Mouse (Mus musculus): ENCODE results near the gene Rad51b.

Rad51b gene

DNA sequence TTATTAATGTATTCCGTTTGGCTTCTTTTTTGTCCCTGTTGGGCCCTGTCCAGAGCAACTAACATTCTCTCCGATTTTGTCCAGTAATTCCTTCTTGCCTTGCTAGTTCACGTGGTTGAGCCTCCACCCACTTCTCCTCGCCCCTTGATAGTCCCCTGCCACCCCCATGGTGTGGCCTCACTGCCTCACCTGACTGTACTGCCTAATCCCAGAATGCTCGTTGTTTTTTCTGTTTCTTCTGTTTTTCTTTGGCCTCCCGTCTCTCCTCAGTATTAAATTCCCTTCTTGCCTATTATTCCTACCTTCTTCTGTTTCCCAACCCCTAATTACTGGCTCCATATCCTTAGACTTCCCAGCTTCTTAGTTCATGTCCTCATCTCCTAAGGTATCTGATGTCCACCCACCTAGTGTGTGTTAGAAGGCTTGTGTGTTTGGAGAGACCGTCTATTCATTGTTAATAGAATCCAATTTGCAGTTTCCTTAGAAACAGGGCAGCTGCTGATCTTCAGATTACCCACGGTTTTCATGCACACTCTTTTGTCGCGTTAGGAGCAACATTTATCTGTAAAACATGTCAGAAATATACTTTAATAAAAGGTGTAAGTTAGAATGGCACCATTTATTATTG, 233.3 kb downstream of the Rad51b start:
- DNase-seq (ENCODE audit: inconsistent ontology term): no peak

DNA sequence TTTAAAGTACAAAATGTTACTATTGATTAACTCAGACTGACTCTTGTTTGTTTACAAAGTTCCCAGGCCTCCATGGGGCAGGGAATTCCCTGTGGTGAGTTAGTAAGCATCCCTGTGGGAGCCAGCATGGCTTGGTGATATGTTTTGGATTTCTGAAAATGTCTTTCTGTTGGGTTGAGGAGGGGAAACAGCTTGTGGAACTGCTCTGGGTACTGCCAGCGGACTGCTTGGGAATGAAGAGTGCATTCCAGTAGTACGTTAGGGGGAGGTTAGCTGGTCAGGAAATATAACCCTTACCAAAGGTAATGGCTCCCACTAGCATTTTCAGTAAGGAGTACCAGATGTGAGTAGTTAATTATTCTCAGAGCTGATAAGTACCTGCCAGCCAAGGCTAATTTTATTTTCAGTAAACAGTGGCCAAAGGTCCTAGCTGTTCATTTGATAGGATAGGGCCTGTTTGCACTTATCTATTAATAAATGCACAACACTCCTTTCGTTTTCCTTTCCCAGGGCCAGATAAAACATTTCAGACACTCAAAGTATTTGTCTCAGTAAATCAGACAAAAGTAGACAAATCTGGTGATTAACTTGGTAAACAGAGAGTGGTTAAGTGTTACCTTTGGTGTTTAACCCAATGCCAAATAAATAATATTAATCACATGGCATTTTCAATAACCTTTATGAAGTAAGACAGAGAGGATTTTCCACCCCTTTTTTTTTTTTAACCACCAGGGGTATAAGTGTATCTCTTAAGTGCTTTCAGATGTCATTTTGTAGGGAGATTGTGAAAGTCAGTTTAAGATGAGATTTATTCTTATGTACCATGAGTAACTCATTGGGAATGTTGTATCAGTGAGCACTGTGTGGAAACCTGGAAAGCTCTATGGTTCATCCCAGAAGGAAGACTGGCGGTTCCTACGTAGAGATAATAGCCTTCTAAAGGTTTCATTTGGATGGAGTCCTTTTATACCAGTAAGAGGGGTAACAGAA, 235.0 kb downstream of the Rad51b start:
- DNase-seq (ENCODE audit: inconsistent ontology term): no peak

DNA sequence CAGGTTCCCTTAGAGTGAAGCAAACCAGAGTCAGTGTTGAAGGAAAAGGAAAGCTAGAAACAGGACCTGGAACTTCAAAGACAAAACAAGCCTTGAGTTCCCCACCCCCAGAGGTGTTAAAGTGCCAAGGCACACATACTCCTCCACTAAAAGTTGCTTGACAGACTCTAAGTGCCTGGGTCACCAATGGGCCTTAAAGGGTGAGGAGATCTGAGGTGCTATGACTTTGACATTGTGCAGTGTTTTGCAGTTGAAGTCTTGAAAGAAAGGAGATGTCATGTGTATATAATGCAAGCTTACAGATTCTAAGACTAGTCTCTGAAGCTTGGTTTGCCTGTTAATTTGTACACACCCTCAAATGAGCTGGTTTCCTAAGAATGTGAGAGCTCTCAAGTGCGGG, 237.7 kb downstream of the Rad51b start:
- no peak for DNase-seq (ENCODE audit: inconsistent ontology term)

DNA sequence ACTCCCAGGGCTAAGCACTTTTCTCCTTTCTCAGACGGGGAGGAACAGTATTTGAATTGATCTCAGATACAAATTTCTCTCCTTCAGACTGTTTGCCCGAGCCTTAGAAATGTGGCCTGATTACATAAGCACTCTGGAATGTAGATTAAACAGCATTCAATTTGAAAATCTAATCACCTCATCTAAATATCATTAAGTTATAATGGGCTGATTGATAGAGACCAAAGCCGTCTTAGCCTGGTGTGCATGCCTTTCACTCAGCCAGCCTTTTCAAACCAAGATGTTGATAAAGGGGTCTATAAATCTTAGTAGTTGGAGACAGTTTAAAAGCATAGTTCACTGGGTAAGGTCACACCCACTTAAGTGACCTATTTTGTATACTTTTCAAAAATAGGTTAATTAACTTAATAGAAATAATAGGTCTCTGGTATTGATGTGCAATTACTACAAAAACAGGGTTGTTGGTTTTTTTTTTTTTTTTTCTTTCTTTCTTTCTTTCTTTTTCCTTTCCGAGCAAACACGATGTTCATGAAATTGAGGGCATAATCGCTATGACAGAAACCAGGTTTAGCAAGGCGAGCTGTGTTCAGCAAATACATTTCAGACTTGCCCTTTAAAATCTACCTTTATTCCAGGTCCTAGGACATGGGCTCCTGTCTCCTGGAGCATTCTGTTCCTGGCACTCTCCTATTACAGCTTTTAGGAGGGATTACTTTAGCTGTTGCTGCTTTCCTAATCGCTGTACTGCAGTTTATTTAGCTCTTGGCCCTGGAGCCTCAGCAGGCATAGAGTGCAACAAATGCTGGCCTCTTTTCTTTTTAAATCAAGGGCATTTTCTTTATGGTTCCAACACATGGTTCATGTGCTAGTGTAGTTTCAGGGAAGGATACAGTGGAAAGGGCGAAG, 238.7 kb downstream of the Rad51b start:
- DNase-seq (ENCODE audit: inconsistent ontology term): peak; percentile 72

DNA sequence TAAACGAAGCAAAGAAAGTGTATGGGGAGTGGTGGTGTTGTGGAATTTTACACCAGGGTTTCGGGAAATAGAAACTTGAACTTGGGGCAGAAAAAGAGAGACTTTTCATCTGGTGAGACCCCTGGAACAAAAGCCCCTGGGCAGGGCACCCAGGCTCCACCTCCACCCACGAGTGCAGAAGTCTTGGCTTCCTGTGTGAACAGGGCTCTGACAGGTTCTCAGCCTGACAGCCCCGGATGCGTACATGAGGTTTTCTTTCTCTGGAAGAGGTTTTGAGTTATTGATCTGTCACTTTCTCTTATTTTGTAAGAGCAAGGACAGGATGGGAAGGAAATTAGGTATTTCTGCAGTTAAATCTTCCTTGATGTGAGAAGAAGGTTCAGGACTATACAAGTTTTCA, 243.1 kb downstream of the Rad51b start:
- no peak for DNase-seq (ENCODE audit: inconsistent ontology term)

DNA sequence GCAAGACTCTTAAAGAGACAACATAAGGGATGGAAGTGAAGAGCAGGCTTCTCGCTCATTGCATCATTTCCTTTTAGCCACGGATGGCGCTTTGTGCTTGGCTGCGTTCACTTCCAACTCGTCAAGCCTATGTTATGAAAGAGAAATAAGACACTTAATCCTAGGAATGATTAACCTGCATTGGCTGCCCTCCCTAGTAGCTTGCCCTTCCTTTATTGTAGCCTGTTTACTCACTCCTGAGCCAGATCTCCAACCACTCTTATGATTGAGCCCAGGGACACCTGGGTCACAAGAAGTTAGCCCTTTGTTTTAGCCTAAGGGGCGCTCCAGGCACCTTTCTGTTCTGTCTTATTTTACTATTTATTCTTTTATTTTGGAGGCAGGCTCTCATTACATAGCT, 244.5 kb downstream of the Rad51b start:
- no peak for DNase-seq (ENCODE audit: inconsistent ontology term)

DNA sequence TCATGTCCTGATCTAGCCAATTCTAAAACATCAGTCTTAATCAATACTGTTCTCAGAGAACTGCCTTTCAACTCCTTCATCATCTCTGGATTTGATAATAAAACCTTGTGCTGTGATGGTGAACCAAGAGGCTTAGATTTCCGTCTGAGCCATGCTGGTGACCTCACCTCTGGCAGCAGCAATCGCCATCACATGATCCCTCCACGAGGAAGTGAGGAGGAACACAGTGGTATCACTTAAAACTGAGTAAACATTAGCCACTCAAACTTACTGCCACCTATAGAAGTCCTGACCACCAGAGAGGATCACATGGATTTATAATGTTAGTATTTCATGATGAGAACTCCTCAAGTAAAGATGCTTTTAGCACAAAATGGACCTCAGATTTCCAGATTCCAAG, 248.0 kb downstream of the Rad51b start:
- DNase-seq (ENCODE audit: inconsistent ontology term): no peak

DNA sequence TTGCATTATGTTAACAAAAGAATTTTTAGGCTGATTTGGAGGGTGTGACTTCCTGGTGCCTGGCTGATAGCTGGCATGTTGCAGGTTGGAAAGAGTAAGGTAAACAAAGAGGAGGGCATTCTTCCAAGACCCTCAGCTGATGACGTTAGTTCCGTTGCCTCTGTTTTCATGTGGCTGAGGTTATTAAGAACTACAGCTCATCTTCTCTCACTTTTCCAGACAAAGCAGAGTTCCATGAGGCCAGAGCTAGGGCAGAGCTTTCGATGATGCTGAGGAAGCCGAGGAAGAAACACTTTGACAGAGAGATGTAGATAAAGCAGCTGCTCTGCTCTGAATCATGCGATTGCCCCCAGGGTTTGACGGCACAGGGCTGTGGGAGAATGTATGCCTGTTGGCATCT, 250.5 kb downstream of the Rad51b start:
- DNase-seq (ENCODE audit: inconsistent ontology term): no peak

DNA sequence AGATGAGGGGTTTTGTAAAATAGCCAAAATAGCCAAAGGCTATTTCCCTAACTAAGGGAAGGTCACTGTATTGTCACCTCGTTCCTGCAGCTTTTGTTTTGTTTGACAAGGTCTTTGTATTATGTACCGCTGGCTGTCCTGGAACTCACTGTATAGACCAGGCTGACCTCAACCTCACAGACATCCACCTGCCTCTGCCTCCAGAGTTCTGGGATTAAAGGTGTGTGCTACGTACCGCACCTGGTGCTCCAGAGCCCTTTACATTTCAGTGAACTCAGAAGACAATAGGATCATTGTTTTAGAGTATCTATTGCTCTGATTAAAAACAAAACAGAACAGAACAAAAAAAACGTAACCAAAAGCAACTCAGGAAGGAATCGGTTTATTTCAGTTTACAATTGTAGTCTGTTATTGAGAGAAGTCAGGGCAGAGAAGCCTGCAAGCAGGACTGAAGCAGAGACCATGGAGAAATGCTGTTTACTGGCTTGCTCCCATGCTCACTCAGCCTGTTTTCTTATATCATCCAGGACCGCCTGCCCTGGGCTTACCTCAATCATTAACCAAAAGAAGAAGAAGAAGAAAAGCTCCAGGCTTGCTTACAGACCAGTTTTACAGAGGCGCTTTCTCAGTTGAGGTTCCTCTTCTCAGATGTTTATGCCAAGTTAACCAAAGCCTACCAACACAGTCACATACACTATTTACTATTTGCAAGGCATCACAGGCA, 251.7 kb downstream of the Rad51b start:
- DNase-seq (ENCODE audit: inconsistent ontology term): no peak

DNA sequence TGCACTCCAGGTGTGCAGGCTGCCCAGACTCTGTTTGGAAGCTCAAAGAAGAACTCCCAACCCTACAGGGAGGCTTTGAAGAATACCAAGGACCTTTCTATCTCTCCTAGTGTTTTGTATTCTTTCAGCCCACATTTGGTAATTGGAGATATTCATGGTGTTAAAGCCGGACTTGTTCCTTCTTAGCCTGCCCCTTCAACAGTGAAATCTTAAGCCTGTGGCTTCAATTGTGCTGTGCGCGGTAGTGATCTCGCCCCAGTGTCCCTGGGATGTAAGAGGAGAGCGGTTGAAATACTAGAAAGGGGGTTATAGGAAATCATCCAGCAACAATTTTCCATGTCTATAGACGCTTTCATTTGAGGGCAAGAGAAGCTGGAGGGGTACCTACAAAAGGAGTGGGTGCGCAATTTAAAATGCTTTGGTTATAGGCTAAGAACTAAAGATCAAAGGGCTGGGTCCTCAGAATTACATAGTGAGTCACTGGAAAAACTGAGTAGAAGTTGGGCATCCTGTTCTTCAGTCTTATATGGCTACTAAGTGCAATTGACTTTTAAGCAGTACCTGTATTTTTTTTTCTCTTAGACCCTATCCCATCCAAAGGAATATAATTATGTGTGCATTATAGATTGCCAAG, 253.1 kb downstream of the Rad51b start:
- DNase-seq (ENCODE audit: inconsistent ontology term): no peak

DNA sequence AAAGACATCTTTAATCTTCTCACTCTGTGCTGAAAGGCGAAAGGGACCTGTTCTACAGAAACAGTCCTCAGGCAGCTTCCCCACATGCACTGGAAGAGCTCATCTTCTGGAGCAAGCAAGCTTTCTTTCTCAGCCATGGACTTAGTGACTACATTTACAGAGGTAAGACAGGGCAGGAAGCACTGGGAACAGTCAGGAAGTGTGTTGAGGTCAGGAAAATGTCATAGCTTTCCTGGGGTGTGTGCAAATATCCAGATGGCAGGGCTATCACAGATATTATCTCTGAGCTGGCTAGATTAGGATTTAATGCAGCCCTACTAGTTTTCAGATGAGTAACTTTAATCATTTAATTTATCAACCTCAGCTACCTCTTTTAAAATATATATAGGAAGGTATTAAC, 254.2 kb downstream of the Rad51b start:
- DNase-seq (ENCODE audit: inconsistent ontology term): no peak

DNA sequence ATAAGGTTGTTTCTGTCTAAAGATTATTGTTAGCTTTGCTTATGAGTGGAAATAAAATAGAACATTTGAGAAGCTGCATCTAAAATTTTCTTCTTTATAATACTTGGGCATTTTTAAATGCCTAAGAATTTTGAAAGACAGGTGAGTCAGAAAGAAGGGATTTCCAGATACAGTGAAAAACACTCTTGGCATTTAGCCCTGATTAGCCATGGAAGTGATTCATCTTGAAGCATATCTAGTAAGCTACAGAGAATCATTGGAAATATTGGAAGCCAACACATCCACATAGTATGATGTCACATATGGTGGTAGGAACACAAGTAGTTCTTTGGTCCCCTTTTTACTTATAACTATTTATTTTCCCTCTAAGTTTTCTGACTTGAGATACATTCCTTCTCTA, 256.0 kb downstream of the Rad51b start:
- no peak for DNase-seq (ENCODE audit: inconsistent ontology term)

DNA sequence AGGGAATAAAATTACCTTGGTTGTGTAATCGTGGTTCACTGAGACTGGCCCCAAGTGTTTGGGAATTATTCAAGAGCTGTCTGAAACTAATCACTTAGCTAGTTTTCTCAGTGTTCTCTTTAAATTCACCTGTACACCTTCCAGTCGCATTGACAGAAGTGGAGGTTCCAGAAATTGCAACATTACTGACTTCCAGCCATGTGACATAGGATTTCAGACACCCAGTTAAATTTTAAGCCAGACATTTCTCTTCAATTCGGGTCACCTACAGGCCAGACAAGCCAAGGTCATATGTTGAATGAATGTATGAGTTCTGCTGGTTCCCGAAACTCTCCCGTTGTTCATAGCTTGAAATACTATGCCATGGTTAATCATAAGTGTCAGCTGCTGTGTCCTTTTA, 260.8 kb downstream of the Rad51b start:
- no peak for DNase-seq (ENCODE audit: inconsistent ontology term)

DNA sequence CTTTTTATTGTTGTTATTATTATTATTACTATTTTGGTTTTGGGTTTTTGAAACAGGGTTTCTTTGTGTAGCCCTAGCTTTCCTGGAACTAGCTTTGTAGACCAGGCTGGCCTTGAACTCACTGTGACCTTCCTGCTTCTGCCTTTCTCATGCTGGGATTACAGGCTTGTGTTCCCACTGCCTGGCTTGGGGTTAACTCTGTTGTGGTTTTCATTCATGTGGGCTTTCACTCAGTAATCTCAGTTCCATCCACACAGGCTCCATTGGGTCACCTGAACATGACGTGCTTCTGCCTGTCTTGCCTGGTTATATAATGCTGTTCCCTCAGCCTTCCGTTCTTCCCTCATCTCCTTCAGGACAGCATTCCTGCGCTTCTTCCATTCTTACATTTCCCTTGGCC, 261.6 kb downstream of the Rad51b start:
- no peak for DNase-seq (ENCODE audit: inconsistent ontology term)

DNA sequence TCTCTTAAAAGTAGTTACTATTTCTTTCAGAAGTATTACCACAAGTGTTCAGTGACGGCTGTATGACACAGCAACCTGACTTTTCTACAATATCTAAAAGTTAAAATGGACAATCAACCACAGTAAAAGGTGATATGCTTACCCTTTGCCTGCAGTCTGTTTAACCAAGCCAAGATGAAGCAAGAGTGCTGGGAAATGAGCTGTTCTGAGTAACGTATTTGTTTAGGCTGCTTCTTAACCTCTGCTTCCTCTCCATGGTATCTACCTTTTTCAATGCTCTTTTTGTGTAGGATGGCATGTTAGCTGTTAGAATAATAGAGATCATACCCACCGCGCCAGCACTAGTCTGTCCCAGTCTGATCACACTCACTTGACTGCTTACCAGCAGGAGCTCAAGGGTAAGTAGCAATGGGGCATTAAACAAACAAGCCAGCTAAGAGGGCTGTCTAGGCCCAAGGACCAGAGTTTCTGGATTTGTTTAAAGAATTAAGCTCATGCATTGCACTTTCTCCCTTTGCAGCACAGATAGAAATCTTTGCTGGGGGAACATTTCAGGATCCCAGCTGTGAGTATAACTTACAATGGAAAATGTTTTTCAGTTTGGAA, 262.4 kb downstream of the Rad51b start:
- DNase-seq (ENCODE audit: inconsistent ontology term): no peak

DNA sequence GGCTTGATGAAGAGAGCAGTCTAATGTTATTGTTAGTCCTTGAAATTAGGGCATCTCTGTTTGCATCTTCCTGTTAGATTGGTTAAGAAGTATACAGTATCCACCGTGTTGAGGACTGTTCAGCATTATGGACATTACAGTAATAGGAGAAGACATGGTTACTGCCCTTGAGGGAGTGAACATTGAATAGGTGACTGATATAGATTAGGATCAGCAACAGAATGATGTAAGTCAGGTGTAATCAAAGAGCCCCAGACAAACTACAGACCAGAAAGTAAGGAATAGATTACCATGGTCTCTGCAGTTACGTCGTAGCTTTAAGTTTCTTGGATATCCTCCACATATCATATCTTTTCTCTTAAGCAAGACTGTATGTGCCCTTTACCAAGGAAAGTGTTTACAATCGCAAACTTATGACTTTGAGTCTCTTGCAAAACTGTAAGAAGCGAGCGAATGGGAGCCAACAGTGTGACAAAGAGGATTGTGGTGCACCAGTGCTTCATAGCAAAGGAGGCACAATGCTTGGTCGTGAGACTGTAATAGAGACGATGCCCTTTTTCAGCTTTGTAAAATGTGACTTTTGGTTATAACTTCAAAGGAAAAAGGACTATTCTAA, 263.1 kb downstream of the Rad51b start:
- no peak for DNase-seq (ENCODE audit: inconsistent ontology term)

DNA sequence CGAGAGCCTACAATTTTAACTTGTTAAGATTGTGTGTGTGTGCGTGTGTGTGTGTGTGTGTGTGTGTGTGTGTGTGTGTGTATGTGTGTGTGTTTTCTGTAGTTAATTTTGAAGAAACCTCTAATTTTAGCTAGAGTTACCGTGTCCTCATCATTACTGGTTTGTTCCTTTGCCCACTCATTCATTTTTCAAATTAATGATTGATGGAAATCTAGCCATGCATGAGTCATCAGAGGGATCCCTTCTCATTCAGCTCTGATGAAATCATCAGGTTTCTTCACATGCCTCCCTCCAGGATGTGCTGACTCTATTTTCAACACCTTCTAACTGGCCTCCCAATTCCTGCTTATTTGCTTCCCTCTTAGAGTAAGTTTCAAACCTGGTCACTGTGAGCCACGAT, 263.8 kb downstream of the Rad51b start:
- DNase-seq (ENCODE audit: inconsistent ontology term): peak; percentile 69

DNA sequence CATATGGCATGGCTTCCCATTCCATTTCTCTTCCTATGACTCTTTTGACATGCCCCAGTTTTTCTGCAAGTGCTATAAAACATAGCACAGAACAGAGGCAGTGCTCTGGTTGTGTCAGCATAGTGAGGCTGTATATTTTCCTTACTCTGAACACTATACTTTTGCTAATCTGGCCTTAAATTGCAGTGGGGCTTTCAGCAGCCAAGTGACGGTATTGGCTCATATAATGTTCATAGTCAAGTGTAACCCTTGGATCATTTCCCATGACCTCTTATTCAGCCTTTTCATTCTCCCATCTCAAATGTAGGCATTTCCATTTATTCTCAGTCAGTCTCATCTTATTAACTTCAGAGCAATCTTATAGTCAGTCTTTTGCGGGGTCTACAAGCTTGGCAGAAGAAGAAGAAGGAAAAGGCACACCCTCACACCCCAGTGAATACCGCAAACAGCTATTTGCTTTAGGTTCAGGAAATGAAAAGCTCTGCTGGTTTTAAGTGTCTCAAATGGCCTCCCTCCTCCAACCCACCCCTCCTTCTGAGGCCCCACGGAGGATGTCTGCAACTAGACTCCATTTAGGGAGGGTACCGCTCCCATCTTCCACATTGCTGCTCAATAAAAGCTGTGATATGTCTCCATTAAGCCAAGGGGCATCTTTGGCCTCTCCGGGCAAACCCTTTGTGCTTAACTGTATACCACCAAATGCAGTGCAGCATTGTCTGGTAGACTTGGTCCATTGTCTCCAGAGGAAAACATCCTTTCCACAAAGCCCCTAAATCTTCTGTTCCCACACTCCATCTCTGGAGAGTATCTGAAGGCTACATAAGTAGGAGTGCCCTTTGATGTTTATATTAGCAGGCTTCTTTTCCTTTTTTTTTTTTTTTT, 277.3 kb downstream of the Rad51b start:
- DNase-seq (ENCODE audit: inconsistent ontology term): peak; percentile 40

DNA sequence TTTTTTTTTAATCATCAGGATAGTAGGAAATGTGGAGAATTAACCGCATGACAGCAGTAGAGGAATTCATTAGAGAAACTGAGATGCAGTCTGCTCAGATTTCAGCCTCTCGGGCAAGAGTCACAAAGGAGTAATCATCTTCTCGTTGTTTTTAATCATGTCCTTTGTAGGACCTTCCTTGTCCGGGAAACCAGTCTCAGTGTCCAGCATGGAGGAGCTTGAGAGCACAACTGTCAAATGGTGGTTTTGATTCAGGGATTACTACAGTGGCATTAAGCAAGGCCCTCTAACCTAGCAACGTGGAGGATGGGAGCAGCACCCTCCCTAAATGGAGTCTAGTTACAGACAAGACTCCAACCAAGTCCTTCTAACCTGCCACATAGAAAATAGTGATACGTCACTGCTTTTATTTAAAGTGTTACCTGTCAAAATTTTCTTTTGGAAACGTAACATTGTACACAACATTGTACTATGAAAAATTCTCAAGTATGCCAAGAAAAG, 278.0 kb downstream of the Rad51b start:
- DNase-seq (ENCODE audit: inconsistent ontology term): peak; percentile 80
